Mouse (Mus musculus) intestine, postnatal 0 days (tissue): ENCODE results near the gene Klrc3. TPM values are rescaled to one million over a fixed set of nuclear protein-coding genes. Genes with fewer than 3 reads are reported as not detected.
"Not testable (repeated sequence)": the region's sequence is repeated elsewhere in the genome, so short reads cannot be mapped to it uniquely, and the experiment has no call there.

Source experiments
- ATAC-seq: fragments of 200-750 bp; cut with Nextera tagmentation; 2 replicates; pipeline ENCODE4 v1.8.0; 2017; ENCODE audit warnings: mild to moderate bottlenecking, moderate TSS enrichment, moderate library complexity
- H3K27ac ChIP-seq: fragments of 300-500 bp; sonication (generic); 2 replicates; pipeline ENCODE4 v1.5.1; 2014; ENCODE audit warnings: mild to moderate bottlenecking, low read depth, low read length, moderate library complexity
- H3K27me3 ChIP-seq: fragments of 300-500 bp; sonication (generic); replicated peaks from 2 replicates; pipeline ENCODE4 v1.6.1; 2014; ENCODE audit warnings: low read length, mixed read lengths; ENCODE audit not compliant: control insufficient read depth, insufficient read depth
- H3K36me3 ChIP-seq: fragments of 300-500 bp; sonication (generic); 2 replicates; pipeline ENCODE4 v1.6.1; 2014; ENCODE audit warnings: mild to moderate bottlenecking, moderate library complexity; ENCODE audit not compliant: control insufficient read depth, insufficient read depth
- H3K4me1 ChIP-seq: fragments of 300-500 bp; sonication (generic); replicated peaks from 2 replicates; pipeline ENCODE4 v1.6.1; 2014; ENCODE audit warnings: antibody characterized with exemption, low read length, mixed read lengths; ENCODE audit not compliant: control insufficient read depth, insufficient read depth
- H3K4me2 ChIP-seq: fragments of 300-500 bp; sonication (generic); replicated peaks from 2 replicates; pipeline ENCODE4 v1.6.1; 2014; ENCODE audit warnings: low read depth, mild to moderate bottlenecking, moderate library complexity
- H3K4me3 ChIP-seq: fragments of 300-500 bp; sonication (generic); 2 replicates; pipeline ENCODE4 v1.5.1; 2014; ENCODE audit warnings: low read depth, low read length
- H3K9ac ChIP-seq: fragments of 300-500 bp; sonication (generic); 2 replicates; pipeline ENCODE4 v1.6.1; 2014; ENCODE audit warnings: mild to moderate bottlenecking, low read depth, low read length
- H3K9me3 ChIP-seq: fragments of 300-500 bp; sonication (generic); 2 replicates; pipeline ENCODE4 v1.6.1; 2016; ENCODE audit warnings: mixed run types; ENCODE audit not compliant: control insufficient read depth
- CTCF ChIP-seq: sonication (generic); IDR thresholded peaks from 2 replicates; pipeline ENCODE4 v1.5.1; 2016; ENCODE audit warnings: low read depth, mild to moderate bottlenecking, control low read depth, antibody characterized with exemption, moderate library complexity
- WGBS: fragments of 180-500 bp; shearing (Covaris S2); extraction: QIAGEN DNeasy Blood & Tissue Kit; methylation state at CpG from one replicate; pipeline ENCODE4 v1.1.7; 2014; 5-methylcytosine and 5-hydroxymethylcytosine counted together
- polyA plus RNA-seq: library from polyadenylated mRNA; unstranded; fragments of >200 nt; fragmentation: Nextera tagmentation; extraction: Ambion mirVana; gene quantifications from 2 replicates; pipeline ENCODE4 v1.2.1, GENCODE M21; 2015

The Klrc3 gene
- polyA plus RNA-seq: not detected in 2 replicates

DNA sequence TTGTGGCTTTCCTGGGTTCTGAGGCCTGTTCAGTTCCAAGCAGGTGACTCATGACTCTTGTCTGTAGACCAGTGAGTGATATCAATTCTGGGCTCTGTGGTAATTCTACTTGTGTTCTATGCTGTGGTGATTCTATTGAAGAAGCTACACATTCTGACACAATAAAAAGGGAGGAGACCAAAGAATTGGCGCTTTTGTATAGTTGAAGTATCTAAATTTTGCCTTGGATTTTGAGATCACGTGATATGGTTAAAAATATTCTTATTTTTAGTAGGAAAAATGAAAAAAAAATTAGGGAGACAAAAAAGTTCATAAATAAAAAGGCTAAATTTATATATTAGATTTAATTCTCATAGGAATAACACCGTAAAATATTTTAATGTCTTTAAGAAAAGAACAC lies at the start of gene Klrc3:
Klrc3 (minus strand) TSS at position 101 of the 400 bp plus-strand sequence.
- H3K4me3 ChIP-seq, H3K9me3 ChIP-seq, ATAC-seq, H3K4me1 ChIP-seq, H3K36me3 ChIP-seq, H3K27me3 ChIP-seq, H3K27ac ChIP-seq, H3K4me2 ChIP-seq, H3K9ac ChIP-seq: not testable (repeated sequence)
- WGBS: 84% methylated on average over 3 of the region's 3 CpGs

DNA sequence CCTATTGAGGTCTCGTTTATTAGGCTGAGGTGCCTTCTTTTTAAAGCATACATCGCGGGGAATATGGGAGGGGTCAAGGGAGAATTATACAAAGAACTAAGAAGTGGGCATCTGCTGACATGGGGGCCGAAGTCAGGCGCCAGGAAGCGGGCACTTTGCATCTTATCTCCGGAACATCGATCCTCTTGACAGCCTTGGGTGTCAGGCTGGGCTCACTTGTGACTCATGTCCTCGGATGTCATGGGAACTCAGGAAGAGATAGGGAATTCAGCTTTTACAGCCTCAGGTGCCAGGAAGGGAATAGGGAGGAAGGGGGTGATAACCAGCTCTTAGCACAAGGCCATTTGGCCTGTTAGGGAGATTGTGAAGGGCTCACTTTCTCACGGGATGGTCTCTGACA lies 48.3 kb upstream of the Klrc3 start:
- not testable (repeated sequence) for H3K4me3 ChIP-seq, ATAC-seq, H3K9ac ChIP-seq, H3K27me3 ChIP-seq, H3K27ac ChIP-seq, H3K9me3 ChIP-seq, H3K36me3 ChIP-seq, H3K4me1 ChIP-seq, H3K4me2 ChIP-seq
- WGBS: 66% methylated on average over 10 of the region's 10 CpGs

DNA sequence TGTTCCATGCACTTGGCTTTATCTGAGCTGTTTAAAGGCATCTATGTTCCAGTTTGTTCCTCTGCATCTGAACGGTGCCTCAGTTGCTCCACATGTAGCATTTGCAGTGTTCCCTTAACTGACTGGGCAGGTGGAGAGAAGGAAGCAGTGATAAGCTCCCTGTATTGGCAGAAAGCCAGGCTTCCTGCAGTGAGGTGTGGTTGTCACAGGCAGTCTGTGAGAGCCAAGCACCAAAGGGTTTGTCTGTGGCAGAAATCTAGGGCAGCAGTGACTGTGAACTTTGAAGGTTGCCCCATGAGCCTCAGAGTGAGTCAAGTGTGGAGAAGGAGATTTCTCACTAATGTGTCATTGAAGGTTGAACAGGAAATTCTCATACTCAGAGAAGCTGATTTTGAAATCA lies 37.2 kb upstream of the Klrc3 start:
- WGBS: 55% methylated on average over 1 of the region's 1 CpGs
- Histone ChIP-seq H3K36me3 (no peaks in the 10 kb centered on the region), H3K9ac (no peak overlapping the region), H3K27ac (no peak overlapping the region), H3K4me2 (no peak overlapping the region), H3K9me3 (no peaks in the 10 kb centered on the region), H3K4me1 (no peaks in the 10 kb centered on the region), H3K4me3 (no peak overlapping the region), H3K27me3 (no peaks in the 10 kb centered on the region)
- peak; percentile 72 for ATAC-seq
- no peak for TF ChIP-seq CTCF

DNA sequence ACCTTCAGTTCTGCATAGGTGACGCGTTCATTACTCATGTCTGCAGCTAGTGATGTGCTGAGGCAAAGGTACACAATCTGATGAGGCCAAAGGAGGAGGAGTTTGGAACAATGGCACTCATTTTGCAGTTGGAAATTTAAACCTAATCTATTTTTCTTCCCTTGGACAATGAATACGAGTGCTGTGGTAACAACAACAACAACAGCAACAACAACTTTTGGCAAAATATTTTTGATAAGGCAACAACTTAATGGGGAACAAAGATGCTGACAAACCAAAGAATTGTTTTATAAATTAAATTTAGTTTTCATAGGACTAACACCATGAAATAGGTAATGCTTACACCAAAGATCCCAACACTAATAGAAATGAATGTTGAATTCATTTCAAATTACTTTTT lies 35.7 kb upstream of the Klrc3 start, which contains the start of gene Klrc1:
Klrc1 (minus strand) TSS at position 101 of the 400 bp plus-strand sequence.
- H3K4me3 ChIP-seq: no peak within 1 kb of the TSS
- WGBS: 84% methylated on average over 3 of the region's 3 CpGs
- no peaks in the 10 kb centered on the region for H3K36me3 ChIP-seq
- H3K9ac ChIP-seq: no peak within 1 kb of the TSS
- H3K4me2 ChIP-seq: no peak within 1 kb of the TSS
- H3K27me3 ChIP-seq: no peaks in the 10 kb centered on the region
- no peaks in the 10 kb centered on the region for H3K9me3 ChIP-seq
- no peak for TF ChIP-seq CTCF
- H3K4me1 ChIP-seq: no peaks in the 10 kb centered on the region
- no peak for ATAC-seq
- H3K27ac ChIP-seq: no peak within 1 kb of the TSS

DNA sequence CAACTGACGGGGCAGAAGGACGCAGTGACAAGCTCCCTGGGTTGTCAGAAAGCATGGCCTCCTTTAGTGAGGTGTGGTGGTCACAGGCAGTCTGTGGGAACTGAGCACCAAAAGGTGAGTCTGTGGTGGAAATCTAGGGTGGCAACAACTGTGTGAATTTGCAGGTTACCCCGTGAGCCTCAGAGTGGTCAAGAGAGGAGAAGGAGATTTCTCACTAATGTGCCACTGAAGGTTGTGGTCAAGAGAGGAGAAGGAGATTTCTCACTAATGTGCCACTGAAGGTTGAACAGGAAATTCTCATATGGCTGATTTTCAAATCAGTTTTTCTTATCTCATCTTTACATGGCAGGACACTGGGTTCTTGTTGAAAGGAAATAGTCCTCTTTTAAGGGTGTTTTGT lies 18.2 kb upstream of the Klrc3 start:
- not testable (repeated sequence) for H3K27ac ChIP-seq, H3K36me3 ChIP-seq, H3K4me2 ChIP-seq, H3K27me3 ChIP-seq, H3K9me3 ChIP-seq, H3K4me3 ChIP-seq, H3K9ac ChIP-seq, ATAC-seq, H3K4me1 ChIP-seq
- 89% methylated on average over 1 of the region's 3 CpGs for WGBS

DNA sequence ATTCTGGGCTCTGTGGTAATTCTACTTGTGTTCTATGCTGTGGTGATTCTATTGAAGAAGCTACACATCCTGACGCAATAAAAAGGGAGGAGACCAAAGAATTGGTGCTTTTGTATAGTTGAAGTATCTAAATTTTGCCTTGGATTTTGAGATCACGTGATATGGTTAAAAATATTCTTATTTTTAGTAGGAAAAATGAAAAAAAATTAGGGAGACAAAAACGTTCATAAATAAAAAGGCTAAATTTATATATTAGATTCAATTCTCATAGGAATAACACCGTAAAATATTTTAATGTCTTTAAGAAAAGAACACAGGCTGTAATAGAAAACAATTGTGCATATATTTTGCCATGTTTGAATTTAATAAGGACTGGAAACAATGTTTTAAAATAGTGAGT lies 17.5 kb upstream of the Klrc3 start, which contains the start of gene Klrc2:
Klrc2 (minus strand) TSS at position 101 of the 400 bp plus-strand sequence.
- not testable (repeated sequence) for H3K4me2 ChIP-seq, H3K9ac ChIP-seq, H3K36me3 ChIP-seq, H3K27ac ChIP-seq, H3K4me1 ChIP-seq, H3K4me3 ChIP-seq, H3K9me3 ChIP-seq, H3K27me3 ChIP-seq, ATAC-seq
- WGBS: 78% methylated on average over 4 of the region's 4 CpGs

DNA sequence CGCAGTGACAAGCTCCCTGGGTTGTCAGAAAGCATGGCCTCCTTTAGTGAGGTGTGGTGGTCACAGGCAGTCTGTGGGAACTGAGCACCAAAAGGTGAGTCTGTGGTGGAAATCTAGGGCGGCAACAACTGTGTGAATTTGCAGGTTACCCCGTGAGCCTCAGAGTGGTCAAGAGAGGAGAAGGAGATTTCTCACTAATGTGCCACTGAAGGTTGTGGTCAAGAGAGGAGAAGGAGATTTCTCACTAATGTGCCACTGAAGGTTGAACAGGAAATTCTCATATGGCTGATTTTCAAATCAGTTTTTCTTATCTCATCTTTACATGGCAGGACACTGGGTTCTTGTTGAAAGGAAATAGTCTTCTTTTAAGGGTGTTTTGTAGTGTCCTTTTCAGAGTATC lies 917 bp upstream of the Klrc3 start:
- H3K9ac ChIP-seq, H3K36me3 ChIP-seq, H3K4me1 ChIP-seq, H3K4me2 ChIP-seq, H3K4me3 ChIP-seq, ATAC-seq, H3K9me3 ChIP-seq, H3K27ac ChIP-seq, H3K27me3 ChIP-seq: not testable (repeated sequence)
- 83% methylated on average over 1 of the region's 3 CpGs for whole genome bisulfite sequencing

DNA sequence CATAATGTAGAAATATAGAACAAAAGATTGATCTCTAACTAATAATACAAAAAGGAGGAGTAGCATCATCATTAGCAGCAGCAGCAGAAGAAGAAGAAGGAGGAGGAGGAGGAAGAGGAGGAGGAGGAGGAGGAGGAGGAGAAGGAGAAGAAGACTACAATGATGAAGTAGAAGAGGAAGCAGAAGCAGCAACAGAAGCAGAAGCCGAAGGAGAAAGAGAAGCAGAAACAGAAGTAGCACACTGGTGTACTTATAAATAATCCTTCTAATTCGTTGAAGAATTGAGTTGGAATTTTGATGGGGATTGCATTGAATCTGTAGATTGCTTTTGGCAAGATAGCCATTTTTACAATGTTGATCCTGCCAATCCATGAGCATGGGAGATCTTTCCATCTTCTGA lies 12.1 kb downstream of the Klrc3 start:
- WGBS: 77% methylated on average over 2 of the region's 2 CpGs
- H3K9me3 ChIP-seq, H3K4me3 ChIP-seq, H3K36me3 ChIP-seq, H3K27ac ChIP-seq, H3K27me3 ChIP-seq, ATAC-seq, H3K9ac ChIP-seq, H3K4me1 ChIP-seq, H3K4me2 ChIP-seq: not testable (repeated sequence)
